Mouse (Mus musculus) cerebellum, postnatal 36 days (tissue): ENCODE data around the gene Ptp4a2.
"Not testable (repeated sequence)": the region's sequence is repeated elsewhere in the genome, so short reads cannot be mapped to it uniquely, and the experiment has no call there.

Experiments
- DNase-seq, 2 experiments: peaks; one replicate each; pipeline ENCODE4 v3.0.0; 2021 to 2022; ENCODE audit warnings: mixed read lengths in 2 of 2

Gene Ptp4a2

GRCm38 (mm10) chr4:129810798-129811604 is at the start of gene Ptp4a2:
Gene Ptp4a2, plus strand, starts transcription at chr4:129811219.
- peak in 1 of 2 experiments; percentile 9 for DNase-seq

- DNase-seq: no peak
Observed at GRCm38 (mm10) chr4:129761606-129762005, 49.4 kb upstream of the Ptp4a2 start.

GRCm38 (mm10) chr4:129762496-129762895 is 48.5 kb upstream of the Ptp4a2 start:
- not testable (repeated sequence) for DNase-seq

- no peak for DNase-seq
Observed at GRCm38 (mm10) chr4:129765351-129765750, 45.7 kb upstream of the Ptp4a2 start.

- peak; percentile 54 to 64 for DNase-seq
Observed at GRCm38 (mm10) chr4:129767782-129768181, 43.2 kb upstream of the Ptp4a2 start.

- not testable (repeated sequence) for DNase-seq
Observed at GRCm38 (mm10) chr4:129768742-129769141, 42.3 kb upstream of the Ptp4a2 start.

- no peak for DNase-seq
Observed at GRCm38 (mm10) chr4:129770600-129770999, 40.4 kb upstream of the Ptp4a2 start.

GRCm38 (mm10) chr4:129771314-129771671 is 39.7 kb upstream of the Ptp4a2 start:
- no peak for DNase-seq

- DNase-seq: peak; percentile 25 to 31
Observed at GRCm38 (mm10) chr4:129771672-129772521, 39.1 kb upstream of the Ptp4a2 start.

- peak; percentile 27 to 51 for DNase-seq
Observed at GRCm38 (mm10) chr4:129781881-129782675, 28.9 kb upstream of the Ptp4a2 start.

GRCm38 (mm10) chr4:129782857-129783331 is 28.1 kb upstream of the Ptp4a2 start:
- DNase-seq: no peak

- no peak for DNase-seq
Observed at GRCm38 (mm10) chr4:129783506-129783905, 27.5 kb upstream of the Ptp4a2 start.

GRCm38 (mm10) chr4:129785178-129785577 is 25.8 kb upstream of the Ptp4a2 start:
- DNase-seq: peak; percentile 37 to 76

- no peak for DNase-seq
Observed at GRCm38 (mm10) chr4:129788693-129789092, 22.3 kb upstream of the Ptp4a2 start.

GRCm38 (mm10) chr4:129789635-129790034 is 21.4 kb upstream of the Ptp4a2 start:
- DNase-seq: no peak

GRCm38 (mm10) chr4:129790475-129790874 is 20.5 kb upstream of the Ptp4a2 start:
- no peak for DNase-seq

GRCm38 (mm10) chr4:129791399-129791798 is 19.6 kb upstream of the Ptp4a2 start:
- no peak for DNase-seq

- no peak for DNase-seq
Observed at GRCm38 (mm10) chr4:129792666-129793202, 18.3 kb upstream of the Ptp4a2 start.

- no peak for DNase-seq
Observed at GRCm38 (mm10) chr4:129793713-129794329, 17.2 kb upstream of the Ptp4a2 start.

- no peak for DNase-seq
Observed at GRCm38 (mm10) chr4:129795151-129795860, 15.7 kb upstream of the Ptp4a2 start.

GRCm38 (mm10) chr4:129795861-129796260 is 15.2 kb upstream of the Ptp4a2 start:
- no peak for DNase-seq
